Comparison of ENCODE assay signal across 8 mouse cellular contexts in genomic region chr12:101084237-101084636, GRCm38 (mm10). TPM values are rescaled to one million over a fixed set of nuclear protein-coding genes. Genes with fewer than 3 reads are reported as not detected.
DNase-seq lines count a peak whose midpoint lies in the region; ATAC-seq and TF ChIP-seq lines count a peak whose summit lies in the region.

No protein-coding gene starts in this region.

- DNase-seq in heart, postnatal 0 days (ENCODE audit: low spot score), result no peak
- DNase-seq in heart, adult 8-10 months (ENCODE audit: low spot score), result no peak
- no peak for DNase-seq in Patski (ENCODE audit: low read depth, low spot score)
- DNase-seq in midbrain, embryonic 14.5 days, result peak; percentile 31
- no peak for DNase-seq in thymus, postnatal 10 days (ENCODE audit: low spot score in 2 of 2)
- DNase-seq in urinary bladder, postnatal 25 days (ENCODE audit: low spot score), result no peak
- DNase-seq in adrenal gland, adult 18-20 months (ENCODE audit: low spot score in 2 of 2), result no peak

- peak overlapping the region; percentile 97 for H3K4me3 ChIP-seq in heart, postnatal 0 days (ENCODE audit: low read depth, low read length)
- peak overlapping the region; percentile 98 for H3K4me3 ChIP-seq in hindbrain, embryonic 12.5 days
- peak overlapping the region; percentile 100 for H3K4me3 ChIP-seq in midbrain, embryonic 14.5 days (replicated peaks; ENCODE audit: low read depth, low read length)

- no peak for TF ChIP-seq CTCF in heart, postnatal 0 days (IDR thresholded peaks at IDR 0.05; ENCODE audit: low read depth)
- TF ChIP-seq CTCF in Patski (IDR thresholded peaks at IDR 0.05), result no peak

- peak overlapping the region; percentile 93 for H3K4me2 ChIP-seq in heart, postnatal 0 days (ENCODE audit: low read depth, low read length)
- peak overlapping the region; percentile 69 for H3K4me2 ChIP-seq in hindbrain, embryonic 12.5 days (replicated peaks)
- peak overlapping the region; percentile 91 for H3K4me2 ChIP-seq in midbrain, embryonic 14.5 days (ENCODE audit: low read length)

- in situ Hi-C loops in Patski (cut with MboI; ENCODE audit: low pct_unique_long_range_greater_than_20kb), result no loop called here

- peaks cover 32% of the 10 kb centered on the region for H3K4me1 ChIP-seq in heart, postnatal 0 days (ENCODE audit: control insufficient read depth, insufficient read depth)
- peaks cover 16% of the 10 kb centered on the region for H3K4me1 ChIP-seq in hindbrain, embryonic 12.5 days
- peaks cover 21% of the 10 kb centered on the region for H3K4me1 ChIP-seq in midbrain, embryonic 14.5 days (ENCODE audit: control insufficient read depth, insufficient read depth, low read length)

- 9% methylated on average over 4 of the region's 4 CpGs for WGBS in heart, postnatal 0 days
- 22% methylated on average over 4 of the region's 4 CpGs for WGBS in hindbrain, embryonic 12.5 days
- 15% methylated on average over 4 of the region's 4 CpGs for WGBS in midbrain, embryonic 14.5 days

- H3K27ac ChIP-seq in heart, postnatal 0 days (ENCODE audit: low read depth), result peak overlapping the region; percentile 99
- peak overlapping the region; percentile 99 for H3K27ac ChIP-seq in hindbrain, embryonic 12.5 days
- peak overlapping the region; percentile 99 for H3K27ac ChIP-seq in midbrain, embryonic 14.5 days (replicated peaks; ENCODE audit: low read depth, low read length)

- H3K36me3 ChIP-seq in heart, postnatal 0 days (replicated peaks; ENCODE audit: control insufficient read depth, insufficient read depth, low read length), result peaks cover 5% of the 10 kb centered on the region; the same call in 1 of the 2 replicates
- 0 out of 2 replicates have a peak, but pooled peaks cover 4% of the 10 kb centered on the region for H3K36me3 ChIP-seq in hindbrain, embryonic 12.5 days
- H3K36me3 ChIP-seq in midbrain, embryonic 14.5 days (ENCODE audit: control insufficient read depth, insufficient read depth, low read length), result no peaks in the 10 kb centered on the region

- CTCF ChIA-PET in Patski (lab: Charles Lee), result no interaction called here

- H3K27me3 ChIP-seq in heart, postnatal 0 days (ENCODE audit: control insufficient read depth, insufficient read depth, low read length), result no peaks in the 10 kb centered on the region
- no peaks in the 10 kb centered on the region for H3K27me3 ChIP-seq in Patski
- H3K27me3 ChIP-seq in hindbrain, embryonic 12.5 days, result no peaks in the 10 kb centered on the region
- H3K27me3 ChIP-seq in midbrain, embryonic 14.5 days (ENCODE audit: control insufficient read depth, insufficient read depth, low read length), result no peaks in the 10 kb centered on the region

- TF ChIP-seq EP300 in heart, postnatal 0 days (IDR thresholded peaks at IDR 0.05; ENCODE audit: low read depth), result no peak

- H3K9me3 ChIP-seq in heart, postnatal 0 days (replicated peaks; ENCODE audit: control insufficient read depth, low read length), result no peaks in the 10 kb centered on the region
- no peaks in the 10 kb centered on the region for H3K9me3 ChIP-seq in hindbrain, embryonic 12.5 days (replicated peaks)
- H3K9me3 ChIP-seq in midbrain, embryonic 14.5 days (ENCODE audit: control insufficient read depth, low read length), result no peaks in the 10 kb centered on the region

- H3K9ac ChIP-seq in heart, postnatal 0 days (replicated peaks; ENCODE audit: low read depth, low read length), result peak overlapping the region; percentile 99
- H3K9ac ChIP-seq in hindbrain, embryonic 12.5 days, result peak overlapping the region; percentile 97
- peak overlapping the region; percentile 94 for H3K9ac ChIP-seq in midbrain, embryonic 14.5 days (replicated peaks; ENCODE audit: low read length)

- POLR2A ChIA-PET in Patski (lab: Charles Lee), result no interaction called here

- no peak for ATAC-seq in heart, postnatal 0 days (ENCODE audit: insufficient read depth, low read depth)
- peak; percentile 15 for ATAC-seq in Patski
- no peak; the same call in 1 of the 2 replicates for ATAC-seq in hindbrain, embryonic 12.5 days (ENCODE audit: low FRiP score)
- no peak for ATAC-seq in midbrain, embryonic 14.5 days (ENCODE audit: low FRiP score, low TSS enrichment)

RNA-seq across cellular contexts. Expression of gene Ppp4r3a, which starts 0.7 kb away (rescaled TPM):
- total RNA-seq in heart, postnatal 0 days (2014; rRNA removed; ENCODE audit: low replicate concordance), result 31.4 and 32.9 TPM in 2 replicates
- 12.8 and 13.9 TPM in 2 replicates for polyA plus RNA-seq in heart, postnatal 0 days (2015; fragmentation: Nextera tagmentation; extraction: Ambion mirVana)
- 10 to 100 TPM; 20.7 to 21.8 (median 21.3) TPM for total RNA-seq in heart, adult 8-10 months (2022)
- polyA plus RNA-seq in Patski (2021), result 54.0 TPM
- polyA plus RNA-seq in hindbrain, embryonic 12.5 days (2016; fragmentation: Nextera tagmentation; extraction: Ambion mirVana), result 67.6 and 74.7 TPM in 2 replicates
- polyA plus RNA-seq in midbrain, embryonic 14.5 days (2014; fragmentation: Nextera tagmentation; extraction: Ambion mirVana), result 27.0 and 33.0 TPM in 2 replicates
- 10 to 100 TPM; 45.2 to 53.9 TPM for total RNA-seq in adrenal gland, adult 18-20 months (2021)

RNA-seq across cellular contexts. Expression of gene Ccdc88c, which starts 55.4 kb away (rescaled TPM):
- total RNA-seq in heart, postnatal 0 days (2014; rRNA removed; ENCODE audit: low replicate concordance), result 4.7 and 6.5 TPM in 2 replicates
- polyA plus RNA-seq in heart, postnatal 0 days (2015; fragmentation: Nextera tagmentation; extraction: Ambion mirVana), result 1.2 and 1.6 TPM in 2 replicates
- 1 to 10 TPM; 4.2 to 6.4 (median 4.4) TPM for total RNA-seq in heart, adult 8-10 months (2022)
- polyA plus RNA-seq in Patski (2021), result 9.8 TPM
- 15.0 and 17.7 TPM in 2 replicates for polyA plus RNA-seq in hindbrain, embryonic 12.5 days (2016; fragmentation: Nextera tagmentation; extraction: Ambion mirVana)
- polyA plus RNA-seq in midbrain, embryonic 14.5 days (2014; fragmentation: Nextera tagmentation; extraction: Ambion mirVana), result 14.0 and 16.7 TPM in 2 replicates
- 1 to 10 TPM; 1.1 to 2.1 TPM for total RNA-seq in adrenal gland, adult 18-20 months (2021)
